Mouse (Mus musculus): ENCODE measurements around the gene Ubash3a.

DNA sequence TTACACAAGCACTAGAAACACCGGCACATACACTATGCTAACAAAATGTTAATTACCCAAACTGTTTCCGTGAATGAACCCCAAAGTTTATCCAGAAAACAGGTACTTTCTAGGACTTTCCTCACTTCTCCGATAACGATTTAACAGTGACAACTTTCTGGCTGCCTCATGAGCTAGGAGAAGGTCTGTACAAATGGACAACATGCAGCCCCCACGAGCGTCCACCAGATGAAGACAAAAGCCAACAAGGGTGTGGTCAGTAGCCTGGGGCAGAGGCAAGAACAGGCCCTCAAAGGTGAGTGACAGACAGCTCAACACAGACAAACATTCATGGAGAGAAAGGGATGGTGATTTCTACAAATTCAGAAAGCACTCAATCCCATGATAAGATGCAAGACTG lies 59.9 kb downstream of the Ubash3a start:
- TF ChIP-seq CTCF (IDR thresholded peaks at IDR 0.05; ENCODE audit: extremely low read depth, insufficient read depth, low read length): no peak
- no peak for TF ChIP-seq POLR2A (IDR thresholded peaks at IDR 0.05; ENCODE audit: extremely low read depth, insufficient read depth, low read length)
